Mouse (Mus musculus): ENCODE results near the gene Atp5l. TPM values are rescaled to one million over a fixed set of nuclear protein-coding genes. Genes with fewer than 3 reads are reported as not detected.

The Atp5l gene
- total RNA-seq, 2 experiments from 2014 or later, result 458 to 535 TPM

DNA sequence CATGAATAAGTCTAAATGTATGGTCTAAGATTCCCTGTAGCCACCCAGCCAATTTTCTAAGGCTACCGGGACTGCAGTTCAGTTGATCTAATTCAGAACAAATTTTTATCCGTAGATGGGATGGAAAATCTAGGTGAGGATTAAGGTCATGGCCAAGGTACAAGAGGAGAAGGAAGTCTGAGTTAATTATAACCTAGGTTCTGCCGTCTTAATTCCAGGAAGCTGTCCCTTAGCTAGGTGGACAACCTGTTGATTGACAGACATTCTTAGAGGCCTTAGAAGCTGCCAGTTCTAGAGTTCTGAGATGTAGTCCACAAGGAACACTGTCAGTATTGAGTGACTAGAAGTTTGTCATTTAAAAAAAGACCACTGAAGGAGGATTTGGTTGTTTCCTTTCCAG is 20.8 kb downstream of the Atp5l start:
- no peak for DNase-seq (ENCODE audit: low spot score in 2 of 2)

- DNase-seq (ENCODE audit: low spot score in 2 of 2), result no peak
Observed at GRCm38 (mm10) chr9:44897024-44897423, 23.5 kb downstream of the Atp5l start.

DNA sequence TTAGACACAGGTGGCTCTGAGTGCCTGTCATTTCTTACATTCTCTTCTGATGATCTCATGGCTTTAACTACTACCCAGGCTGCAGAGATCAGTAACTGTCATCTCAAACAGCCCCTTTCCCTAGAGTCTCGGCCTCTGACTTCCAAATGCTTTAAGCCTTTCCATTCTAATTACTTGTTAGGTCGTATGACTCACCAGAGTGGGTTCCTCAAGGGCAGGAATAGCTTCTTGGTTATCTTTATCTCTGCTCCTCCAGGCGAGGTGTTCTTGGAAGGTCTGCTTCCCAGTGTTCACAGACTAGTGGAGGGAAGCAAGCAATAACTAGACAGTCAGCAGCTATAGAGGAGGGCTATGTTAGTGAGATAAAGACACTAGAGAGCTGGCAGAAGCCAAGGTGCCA is 27.9 kb downstream of the Atp5l start:
- no peak for DNase-seq (ENCODE audit: low spot score in 2 of 2)

GRCm38 (mm10) chr9:44891210-44891609 is 29.3 kb downstream of the Atp5l start:
- no peak for DNase-seq (ENCODE audit: low spot score in 2 of 2)

GRCm38 (mm10) chr9:44890122-44890521 is 30.4 kb downstream of the Atp5l start:
- DNase-seq (ENCODE audit: low spot score in 2 of 2), result no peak

DNA sequence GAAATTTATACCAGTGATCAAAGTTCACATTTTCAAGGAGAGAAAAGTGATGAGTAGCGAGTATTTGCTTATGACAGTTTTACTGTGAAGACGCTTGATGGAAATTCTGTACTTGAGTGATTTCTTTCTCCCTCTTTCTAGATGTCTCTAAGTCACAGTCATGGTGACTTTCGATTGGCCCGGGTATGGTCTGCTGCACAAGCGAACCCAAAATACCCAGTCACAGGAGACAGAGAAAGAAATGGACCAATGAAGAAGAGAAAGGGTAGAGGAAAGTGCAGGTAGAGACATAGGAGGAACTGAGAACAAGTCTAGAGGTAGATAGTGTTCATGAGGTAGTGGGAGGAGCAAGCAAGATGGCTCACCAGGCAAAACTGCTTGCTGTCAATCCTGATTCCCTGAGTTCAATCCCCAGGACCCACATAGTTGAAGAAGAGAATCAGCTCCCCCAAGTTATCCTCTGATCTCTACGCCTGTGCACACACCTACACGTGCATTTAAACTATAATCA is 32.4 kb downstream of the Atp5l start:
- no peak for DNase-seq (ENCODE audit: low spot score in 2 of 2)

DNA sequence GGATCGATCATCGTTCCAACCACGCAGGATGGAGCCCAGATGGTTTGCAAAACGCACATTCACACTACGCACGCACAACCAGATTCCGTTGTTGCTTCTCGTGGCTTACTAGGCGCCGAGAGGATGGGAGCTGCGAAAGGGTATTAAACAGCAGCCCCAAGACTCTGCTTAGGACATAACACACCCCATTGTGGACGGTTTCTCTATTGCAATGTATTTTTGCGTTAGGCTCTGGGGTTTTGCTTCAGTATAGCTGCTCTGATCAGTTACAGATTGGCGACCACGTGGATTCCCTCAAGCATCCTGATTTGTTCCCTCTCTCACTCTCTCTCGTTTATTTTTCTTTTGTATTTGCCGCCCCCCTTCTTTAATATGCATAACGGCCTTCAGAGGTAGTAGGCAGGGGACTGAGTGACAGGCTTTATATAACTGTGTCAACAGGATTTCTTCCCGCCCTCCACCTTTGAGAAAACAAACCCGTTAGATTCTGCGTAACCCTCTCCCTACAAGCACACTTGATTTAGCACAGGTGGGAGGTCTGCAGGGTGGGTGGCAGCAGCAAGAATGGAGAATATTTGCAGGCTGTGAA is 37.5 kb downstream of the Atp5l start:
- DNase-seq (ENCODE audit: low spot score in 2 of 2), result no peak

- DNase-seq (ENCODE audit: low spot score in 2 of 2), result peak in 1 of 2 experiments; percentile 11
Observed at GRCm38 (mm10) chr9:44882436-44882980, 38.0 kb downstream of the Atp5l start.

DNA sequence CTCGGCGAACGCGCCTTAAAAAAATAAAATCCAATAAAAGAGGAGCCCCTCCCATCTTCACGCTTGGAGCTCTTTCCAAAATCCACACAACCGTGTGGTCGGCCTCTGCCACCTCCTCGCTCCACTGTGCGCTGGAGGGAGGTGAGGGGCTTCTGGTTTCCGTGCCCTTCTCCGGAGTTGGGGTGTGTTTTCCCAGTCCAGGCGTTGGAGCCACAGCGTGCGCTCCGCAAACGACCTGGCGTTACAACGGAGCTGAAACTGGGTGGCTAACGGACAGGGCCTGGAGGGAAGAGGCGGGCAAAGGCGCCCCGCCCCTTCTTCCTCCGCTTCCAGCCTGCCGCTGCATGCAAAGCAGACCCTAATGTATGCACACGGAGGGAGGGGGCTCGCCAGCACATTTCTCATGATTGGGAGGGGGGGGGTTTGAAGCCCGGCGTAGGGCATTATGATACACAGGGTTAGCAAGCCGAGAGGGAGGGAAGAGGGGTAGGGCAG is 38.6 kb downstream of the Atp5l start:
- DNase-seq (ENCODE audit: low spot score in 2 of 2), result peak; percentile 52

DNA sequence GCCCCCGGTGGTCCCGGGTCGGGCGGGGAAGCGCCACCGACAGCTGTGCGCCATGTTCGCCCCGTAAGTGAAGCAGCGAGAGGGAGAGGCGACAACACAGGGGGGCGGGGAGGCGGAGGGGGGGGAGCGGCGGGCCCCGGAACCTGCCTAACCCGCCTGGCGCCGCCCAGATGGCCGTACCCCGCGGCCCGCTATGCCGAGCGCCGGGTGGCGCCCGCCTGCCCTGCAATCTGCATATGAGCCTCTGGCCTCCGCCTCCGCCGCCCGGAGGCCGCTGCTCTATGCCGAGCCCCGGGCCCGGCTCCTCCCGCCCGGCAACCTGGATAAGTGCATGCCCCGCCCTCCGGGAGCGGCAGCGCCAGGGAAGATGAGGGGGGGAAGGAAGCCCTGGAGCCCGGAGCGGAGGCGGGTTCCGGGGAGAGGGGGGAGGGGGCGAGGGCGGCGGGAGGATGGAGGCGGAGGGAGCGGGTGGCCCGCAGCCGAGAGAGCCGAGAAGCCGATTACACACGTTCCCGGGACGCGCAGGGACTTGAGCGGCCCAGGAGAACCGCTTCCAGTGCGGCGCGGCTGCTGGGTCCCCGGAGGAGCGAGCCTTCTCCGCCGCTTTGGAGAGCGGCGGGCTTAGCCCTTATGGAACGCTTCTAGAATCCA is 39.2 kb downstream of the Atp5l start, which contains the start of gene Kmt2a:
Gene Kmt2a (minus strand): TSS at position 76 of the 651 bp plus-strand sequence.
- peak; percentile 96 to 100 for DNase-seq (ENCODE audit: low spot score in 2 of 2)

GRCm38 (mm10) chr9:44880309-44881081 is 40.0 kb downstream of the Atp5l start:
- DNase-seq (ENCODE audit: low spot score in 2 of 2), result peak in 1 of 2 experiments; percentile 8

GRCm38 (mm10) chr9:44879694-44880271 is 40.8 kb downstream of the Atp5l start:
- DNase-seq (ENCODE audit: low spot score in 2 of 2), result no peak

DNA sequence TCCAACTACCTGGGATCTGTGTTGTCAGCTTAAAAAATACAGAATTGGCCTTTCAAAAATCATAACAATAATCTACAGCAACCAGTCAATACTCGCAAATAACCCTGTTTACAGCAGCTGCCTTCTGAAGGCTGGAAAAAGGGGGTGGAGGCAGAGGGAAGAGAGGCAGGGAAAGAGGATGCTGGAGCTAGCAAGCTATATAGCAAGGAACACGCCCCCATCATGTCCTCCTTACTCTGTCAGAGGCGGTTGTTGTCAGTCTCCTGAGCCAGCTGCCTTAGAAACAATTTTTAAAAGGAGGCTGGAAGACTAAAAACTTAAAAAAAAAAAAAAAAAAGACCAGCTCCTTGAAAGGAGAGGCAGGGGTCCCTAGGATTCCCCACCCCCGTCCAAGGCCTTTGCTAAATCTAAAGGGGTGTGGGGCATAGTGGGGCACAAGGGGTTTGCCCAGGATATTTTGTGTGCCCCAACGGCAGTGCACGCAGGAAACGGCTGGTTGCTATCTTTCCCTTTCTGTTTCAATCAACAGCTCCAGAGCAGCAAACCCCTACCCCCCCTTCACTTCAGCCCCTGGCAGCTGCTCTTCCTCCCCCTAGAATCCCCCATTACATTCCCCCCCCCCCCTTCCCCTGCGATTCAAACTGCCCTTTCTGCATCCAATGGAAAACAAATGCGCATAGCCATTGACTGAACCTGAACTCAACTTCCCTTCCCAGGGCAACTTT is 41.6 kb downstream of the Atp5l start:
- DNase-seq (ENCODE audit: low spot score in 2 of 2), result no peak

DNA sequence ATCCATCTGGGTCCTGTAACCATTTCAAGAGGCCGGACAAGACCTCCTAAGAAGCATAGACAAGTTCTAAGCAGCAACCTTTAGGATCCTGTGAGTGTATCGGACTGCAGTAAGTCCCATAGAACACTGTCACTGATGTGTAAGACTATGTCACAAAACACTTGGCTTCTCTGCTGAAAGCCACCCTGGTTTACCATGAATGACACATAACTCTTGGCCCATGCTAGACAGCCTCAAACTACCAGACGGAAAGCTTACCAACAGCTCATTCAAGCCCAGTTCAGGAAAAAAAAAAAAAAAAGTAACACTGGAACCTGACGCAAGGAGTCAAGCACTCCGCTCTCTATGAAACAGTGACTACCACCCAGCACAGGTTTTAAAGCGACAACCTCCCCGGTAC is 42.9 kb downstream of the Atp5l start:
- DNase-seq (ENCODE audit: low spot score in 2 of 2), result no peak

GRCm38 (mm10) chr9:44875476-44875875 is 45.1 kb downstream of the Atp5l start:
- DNase-seq (ENCODE audit: low spot score in 2 of 2), result peak in 1 of 2 experiments; percentile 22

DNA sequence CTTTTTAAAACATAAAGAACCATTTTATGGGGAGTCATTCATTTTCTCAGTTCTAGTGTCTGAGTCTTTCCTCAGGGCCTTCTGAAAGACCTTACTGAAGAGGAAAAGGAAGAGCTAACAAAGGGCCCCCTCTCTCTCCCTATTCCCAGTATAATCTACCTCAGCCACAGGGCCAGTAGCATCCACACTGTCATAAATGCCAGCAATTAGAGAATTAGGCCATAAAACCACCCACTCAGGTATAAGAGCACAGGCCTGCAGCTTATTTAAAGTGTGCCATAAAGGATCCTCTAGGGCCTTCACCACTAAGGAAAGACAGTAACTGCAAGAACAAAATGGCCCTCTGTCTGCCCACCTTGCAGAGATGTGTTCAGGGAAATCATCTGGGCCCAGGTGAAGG is 46.3 kb downstream of the Atp5l start:
- no peak for DNase-seq (ENCODE audit: low spot score in 2 of 2)

- DNase-seq (ENCODE audit: low spot score in 2 of 2), result no peak
Observed at GRCm38 (mm10) chr9:44873665-44874064, 46.9 kb downstream of the Atp5l start.

DNA sequence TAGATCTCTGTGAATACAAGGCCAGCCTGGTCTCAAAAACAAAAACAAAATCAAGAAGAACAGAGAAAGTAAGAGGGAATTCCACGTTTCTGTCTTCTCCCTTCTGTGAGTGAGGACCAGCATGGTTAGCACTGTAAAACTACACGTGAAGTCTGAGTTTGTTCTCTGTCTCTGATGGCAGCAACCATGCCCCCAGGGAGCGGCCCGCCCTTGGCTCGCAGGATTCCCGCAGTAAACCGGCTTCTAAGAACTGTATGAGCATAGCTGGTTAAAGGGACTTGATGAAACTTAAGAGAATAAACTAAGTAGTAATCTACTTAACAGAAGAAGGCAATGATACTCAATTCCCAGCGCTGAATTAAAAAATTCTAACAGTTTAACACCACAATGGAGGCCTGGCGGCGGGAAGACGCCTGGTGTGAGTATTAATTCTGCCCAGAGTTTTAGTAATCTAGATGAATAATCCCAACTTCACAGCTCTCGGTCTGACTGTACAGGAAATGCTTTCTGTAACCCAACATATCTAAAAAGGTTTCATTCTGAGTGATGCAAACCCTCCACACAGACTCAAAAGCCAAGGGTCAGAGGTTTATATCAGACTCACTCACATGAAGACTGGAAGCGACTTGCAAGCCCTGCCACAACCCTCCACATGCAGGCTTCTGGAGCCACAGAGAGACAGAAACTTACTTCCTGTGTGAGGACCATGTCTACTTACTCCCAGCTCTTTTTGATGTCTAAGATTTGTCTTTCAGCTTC is 52.0 kb downstream of the Atp5l start:
- DNase-seq (ENCODE audit: low spot score in 2 of 2), result no peak

DNA sequence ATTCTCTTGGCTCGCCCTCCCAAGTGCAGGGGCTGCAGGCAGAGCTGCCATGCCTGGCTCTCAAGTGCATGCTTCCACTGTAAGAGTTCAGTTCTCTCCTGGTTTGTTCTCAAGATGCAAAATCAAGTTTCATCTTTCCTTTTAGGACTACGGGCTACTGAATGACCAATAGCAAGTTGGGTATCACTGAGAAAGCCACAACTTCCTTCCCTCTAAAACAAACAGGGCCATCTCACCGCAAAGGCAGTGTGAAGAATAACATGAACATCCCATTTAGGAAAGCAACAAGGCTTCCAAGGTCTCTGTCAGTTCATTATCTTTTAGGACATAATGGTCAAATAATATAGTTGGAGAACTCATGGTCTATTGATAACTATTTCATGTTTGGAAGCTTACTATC is 52.9 kb downstream of the Atp5l start:
- no peak for DNase-seq (ENCODE audit: low spot score in 2 of 2)
